16 mouse cellular contexts compared by ENCODE assay signal in the genomic region with DNA sequence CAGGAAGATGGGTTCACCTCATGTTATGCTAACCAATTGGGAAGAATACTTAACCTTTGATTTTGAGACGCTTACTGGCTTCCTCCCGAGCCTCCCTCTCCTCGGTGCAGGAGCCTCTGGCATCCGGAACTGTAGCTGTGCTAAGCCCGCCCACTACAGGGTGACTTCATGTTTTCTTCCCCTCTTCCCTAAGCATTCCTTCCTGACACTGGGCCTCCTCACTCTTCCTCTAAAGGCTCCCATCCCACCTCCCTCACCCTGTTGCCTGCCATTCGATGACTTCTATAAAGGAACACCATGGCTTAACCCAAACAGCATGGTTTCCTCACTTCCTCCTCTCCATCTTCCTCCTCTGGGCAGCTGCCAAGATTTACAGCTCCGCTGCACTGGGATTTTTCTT.
A peak's percentile ranks its signal among the peaks of the same experiment; 100 is the strongest.
DNase-seq lines count a peak whose midpoint lies in the region; ATAC-seq and TF ChIP-seq lines count a peak whose summit lies in the region.
"Had no signal": no experiment of that assay in that cellular context is flagged by ENCODE, and none has a peak within 500 bp of the region (broad histone marks: within the 10 kb centered on the region; RNA-seq: fewer than 3 reads in every experiment).

No protein-coding gene starts in this region.

- 38% methylated on average over 7 of the region's 7 CpGs for WGBS in embryonic facial prominence, embryonic 13.5 days
- WGBS in embryonic facial prominence, embryonic 10.5 days = 62% methylated on average over 7 of the region's 7 CpGs
- WGBS in limb, embryonic 12.5 days = 64% methylated on average over 7 of the region's 7 CpGs
- WGBS in limb, embryonic 10.5 days = 76% methylated on average over 7 of the region's 7 CpGs
- WGBS in limb, embryonic 14.5 days = 48% methylated on average over 7 of the region's 7 CpGs

- H3K4me1 ChIP-seq in embryonic facial prominence, embryonic 13.5 days = peaks cover 42% of the 10 kb centered on the region
- peaks cover 31% of the 10 kb centered on the region for H3K4me1 ChIP-seq in embryonic facial prominence, embryonic 10.5 days
- peaks cover 31% of the 10 kb centered on the region for H3K4me1 ChIP-seq in limb, embryonic 12.5 days (replicated peaks)
- H3K4me1 ChIP-seq in limb, embryonic 10.5 days = peaks cover 24% of the 10 kb centered on the region
- H3K4me1 ChIP-seq in limb, embryonic 14.5 days (ENCODE audit: control insufficient read depth, insufficient read depth, low read length) = peaks cover 31% of the 10 kb centered on the region
- H3K4me1 ChIP-seq: megakaryocyte, embryonic 14.5 days had no signal

- TF ChIP-seq POLR2A in limb, embryonic 14.5 days (IDR thresholded peaks at IDR 0.05; ENCODE audit: borderline replicate concordance, extremely low read depth, insufficient read depth, insufficient read length) = no peak

- H3K9ac ChIP-seq in embryonic facial prominence, embryonic 13.5 days = no peak overlapping the region
- H3K9ac ChIP-seq in limb, embryonic 12.5 days (replicated peaks) = no peak overlapping the region
- no peak overlapping the region for H3K9ac ChIP-seq in limb, embryonic 14.5 days (ENCODE audit: low read depth, low read length, severe bottlenecking)
- H3K9ac ChIP-seq: hindbrain, embryonic 13.5 days had no signal

- H3K4me2 ChIP-seq in embryonic facial prominence, embryonic 13.5 days = no peak overlapping the region
- H3K4me2 ChIP-seq in limb, embryonic 12.5 days = no peak overlapping the region
- no peak overlapping the region for H3K4me2 ChIP-seq in limb, embryonic 14.5 days (replicated peaks; ENCODE audit: low read depth, low read length, severe bottlenecking)
- H3K4me2 ChIP-seq: hindbrain, embryonic 13.5 days had no signal

- no peak for ATAC-seq in embryonic facial prominence, embryonic 13.5 days (ENCODE audit: insufficient number of reproducible peaks, insufficient read depth, low FRiP score, low TSS enrichment, low read depth)
- ATAC-seq in limb, embryonic 12.5 days (ENCODE audit: insufficient number of reproducible peaks, insufficient read depth, low FRiP score, low TSS enrichment, low read depth) = no peak
- ATAC-seq in granulocyte monocyte progenitor cell, adult 5-6 weeks (replicated peaks; ENCODE audit: poor library complexity, severe bottlenecking) = peak; percentile 63
- ATAC-seq in limb, embryonic 14.5 days (ENCODE audit: low FRiP score, low read depth) = peak; percentile 58; the same call in 1 of the 2 replicates

- DNase-seq in embryonic facial prominence, embryonic 10.5 days (ENCODE audit: low spot score) = no peak
- DNase-seq in limb, embryonic 10.5 days (ENCODE audit: low spot score) = no peak
- DNase-seq in limb, embryonic 14.5 days (ENCODE audit: low spot score) = no peak
- no peak for DNase-seq in adrenal gland, adult 2 months
- no peak for DNase-seq in left cerebral cortex, postnatal 36 days (ENCODE audit: low spot score in 2 of 2)
- DNase-seq: adrenal gland, postnatal 36 days; cerebellum, adult 11 months; embryo, embryonic 11 days; gastrocnemius, postnatal 25 days; spleen, adult 18-20 months had no signal

- H3K4me3 ChIP-seq in embryonic facial prominence, embryonic 13.5 days = no peak overlapping the region
- H3K4me3 ChIP-seq in embryonic facial prominence, embryonic 10.5 days = no peak overlapping the region
- H3K4me3 ChIP-seq in limb, embryonic 12.5 days (replicated peaks) = no peak overlapping the region
- H3K4me3 ChIP-seq in limb, embryonic 10.5 days = no peak overlapping the region
- H3K4me3 ChIP-seq in limb, embryonic 14.5 days (replicated peaks; ENCODE audit: low read length) = no peak overlapping the region
- H3K4me3 ChIP-seq: hindbrain, embryonic 13.5 days; megakaryocyte, embryonic 14.5 days; myocyte had no signal

- H3K27ac ChIP-seq in embryonic facial prominence, embryonic 13.5 days = peak overlapping the region; percentile 39; the same call in 1 of the 2 replicates
- H3K27ac ChIP-seq in embryonic facial prominence, embryonic 10.5 days (replicated peaks) = no peak overlapping the region
- 0 out of 2 replicates have a peak overlapping the region, but pooled peaks have one; percentile 23 for H3K27ac ChIP-seq in limb, embryonic 12.5 days
- no peak overlapping the region for H3K27ac ChIP-seq in limb, embryonic 10.5 days
- no peak overlapping the region; the same call in 1 of the 2 replicates for H3K27ac ChIP-seq in limb, embryonic 14.5 days (replicated peaks; ENCODE audit: low read depth, low read length)
- H3K27ac ChIP-seq: hindbrain, embryonic 13.5 days had no signal

- H3K36me3 ChIP-seq in embryonic facial prominence, embryonic 13.5 days = no peaks in the 10 kb centered on the region
- H3K36me3 ChIP-seq in embryonic facial prominence, embryonic 10.5 days (replicated peaks) = no peaks in the 10 kb centered on the region
- no peaks in the 10 kb centered on the region for H3K36me3 ChIP-seq in limb, embryonic 12.5 days
- H3K36me3 ChIP-seq in limb, embryonic 10.5 days = no peaks in the 10 kb centered on the region
- no peaks in the 10 kb centered on the region for H3K36me3 ChIP-seq in limb, embryonic 14.5 days (ENCODE audit: control insufficient read depth, insufficient read depth, low read length)
- H3K36me3 ChIP-seq: hindbrain, embryonic 13.5 days had no signal

- H3K27me3 ChIP-seq in embryonic facial prominence, embryonic 13.5 days = no peaks in the 10 kb centered on the region
- no peaks in the 10 kb centered on the region for H3K27me3 ChIP-seq in embryonic facial prominence, embryonic 10.5 days (replicated peaks; ENCODE audit: low read depth, poor library complexity, severe bottlenecking)
- H3K27me3 ChIP-seq in limb, embryonic 12.5 days = no peaks in the 10 kb centered on the region
- no peaks in the 10 kb centered on the region for H3K27me3 ChIP-seq in limb, embryonic 10.5 days (ENCODE audit: low read depth, poor library complexity, severe bottlenecking)
- no peaks in the 10 kb centered on the region for H3K27me3 ChIP-seq in limb, embryonic 14.5 days (ENCODE audit: control insufficient read depth, insufficient read depth, low read length)
- H3K27me3 ChIP-seq: hindbrain, embryonic 13.5 days; megakaryocyte, embryonic 14.5 days had no signal

- no peaks in the 10 kb centered on the region for H3K9me3 ChIP-seq in embryonic facial prominence, embryonic 13.5 days
- H3K9me3 ChIP-seq in embryonic facial prominence, embryonic 10.5 days = no peaks in the 10 kb centered on the region
- H3K9me3 ChIP-seq in limb, embryonic 12.5 days = no peaks in the 10 kb centered on the region
- no peaks in the 10 kb centered on the region for H3K9me3 ChIP-seq in limb, embryonic 10.5 days (replicated peaks)
- H3K9me3 ChIP-seq in limb, embryonic 14.5 days (ENCODE audit: control insufficient read depth, low read length) = no peaks in the 10 kb centered on the region
- H3K9me3 ChIP-seq: hindbrain, embryonic 13.5 days had no signal

- intact Hi-C loops in left cerebral cortex, postnatal 36 days (cut with DNase I) = no loop called here

Comparison
In these comparisons a context has a peak if more than half of its experiments do, and no peak if none do; other contexts are left out.
1. ATAC-seq: peak in granulocyte monocyte progenitor cell, adult 5-6 weeks (single experiment) and limb, embryonic 14.5 days (single experiment); none in embryonic facial prominence, embryonic 13.5 days (single experiment) and limb, embryonic 12.5 days (single experiment).
2. H3K27ac ChIP-seq: peak in embryonic facial prominence, embryonic 13.5 days (single experiment) and limb, embryonic 12.5 days (single experiment); none in embryonic facial prominence, embryonic 10.5 days (single experiment), limb, embryonic 10.5 days (single experiment) and limb, embryonic 14.5 days (single experiment).